Mouse (Mus musculus): ENCODE measurements around the gene Cd69.

Cd69 gene

GRCm38 (mm10) chr6:129224090-129224489 is 51.1 kb downstream of the Cd69 start:
- DNase-seq (ENCODE audit: low spot score in 2 of 2): no peak

DNA sequence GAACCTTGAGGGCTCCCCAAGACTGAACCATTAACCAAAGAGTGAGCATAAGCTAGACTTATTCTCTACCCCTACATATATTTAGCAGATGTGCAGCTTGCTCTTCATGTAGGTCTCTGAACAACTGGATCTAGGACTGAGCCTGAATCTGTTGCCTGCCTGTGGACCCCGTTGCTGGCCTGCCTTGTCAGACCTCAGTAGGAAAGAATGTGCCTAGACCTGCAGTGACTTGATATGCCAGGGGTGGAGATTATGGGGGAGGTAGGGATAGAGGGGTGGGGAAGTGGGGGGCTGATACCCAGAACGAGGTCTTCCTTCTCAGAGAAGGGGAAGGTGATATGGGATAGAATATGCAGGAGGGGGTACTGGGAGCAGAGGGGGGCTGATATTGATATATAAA is 51.6 kb downstream of the Cd69 start:
- DNase-seq (ENCODE audit: low spot score in 2 of 2): no peak

- no peak for DNase-seq (ENCODE audit: low spot score in 2 of 2)
These were observed 52.9 kb downstream of the Cd69 start for GRCm38 (mm10) chr6:129222188-129222800.

DNA sequence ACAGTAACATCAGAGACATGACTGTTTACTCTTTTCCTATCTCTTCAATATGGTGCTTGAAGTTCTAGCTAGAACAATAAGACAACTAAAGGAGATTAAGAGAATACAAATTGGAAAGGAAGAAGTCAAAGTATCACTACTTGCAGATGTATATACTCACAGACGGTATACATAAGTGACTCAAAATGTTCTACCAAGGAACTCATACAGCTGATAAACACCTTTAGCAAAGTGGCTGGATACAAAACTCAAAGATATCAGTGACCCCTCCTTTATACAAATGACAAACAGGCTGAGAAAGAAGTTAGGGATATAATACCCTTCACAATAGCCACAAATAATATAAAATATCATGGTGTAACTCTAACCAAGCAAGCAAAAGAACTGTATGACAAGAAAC is 54.2 kb downstream of the Cd69 start:
- DNase-seq (ENCODE audit: low spot score in 2 of 2): no peak

DNA sequence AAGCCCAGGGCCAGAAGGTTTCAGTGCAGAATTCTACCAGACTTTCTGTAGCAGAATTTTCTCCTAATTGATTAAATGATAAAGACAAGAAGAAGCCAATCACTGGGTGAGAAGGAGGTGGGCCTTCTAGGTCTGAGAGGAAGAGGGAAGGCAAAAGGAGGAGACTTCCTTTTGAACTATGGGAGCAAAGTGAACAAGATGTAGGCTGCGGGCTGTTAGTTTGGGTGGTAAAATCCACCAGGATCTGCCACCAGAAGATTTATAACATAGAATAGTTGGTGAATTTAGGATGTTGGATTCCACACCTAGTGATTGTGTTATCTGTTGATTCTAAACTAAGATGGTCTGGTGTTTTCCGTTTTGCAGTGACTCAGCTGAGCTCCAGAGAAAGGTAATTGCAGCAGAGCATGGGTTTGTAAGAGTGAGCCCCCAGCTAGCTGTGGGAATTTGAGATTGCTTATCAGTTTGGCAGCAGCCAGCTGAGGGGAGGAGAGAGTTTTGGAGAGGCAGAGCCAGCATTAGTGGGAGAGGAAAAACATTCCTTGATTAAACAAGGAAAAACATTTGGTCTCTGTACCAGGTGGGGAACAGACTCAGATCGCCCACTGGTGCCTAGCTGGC is 55.2 kb downstream of the Cd69 start:
- DNase-seq (ENCODE audit: low spot score in 2 of 2): no peak

DNA sequence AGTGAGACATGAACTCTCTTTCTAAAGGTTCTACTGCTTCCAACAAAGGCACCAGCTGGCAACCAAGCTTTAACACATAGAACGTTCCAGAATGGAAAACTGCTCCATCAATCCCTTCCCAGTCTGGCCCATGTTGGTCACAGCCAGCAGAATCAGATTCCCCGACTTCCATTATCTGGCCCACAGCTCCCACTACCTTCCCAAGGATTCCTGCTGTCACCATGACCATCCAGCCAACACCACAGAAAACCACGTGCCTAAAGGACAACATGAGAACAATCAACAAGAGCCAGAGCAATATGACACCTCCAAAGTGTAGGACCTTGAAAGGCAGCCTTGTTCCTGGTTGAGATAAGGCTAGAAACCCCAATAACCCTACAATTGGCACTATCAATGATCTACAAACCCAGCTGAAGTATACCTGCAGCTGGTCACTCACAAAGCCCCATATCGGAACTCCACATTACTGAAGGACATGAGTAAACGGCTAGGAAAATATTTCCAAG is 57.0 kb downstream of the Cd69 start:
- no peak for DNase-seq (ENCODE audit: low spot score in 2 of 2)
